Mouse (Mus musculus) lung, adult 2 months (tissue): ENCODE results near the gene Lrrc17. TPM values are rescaled to one million over a fixed set of nuclear protein-coding genes. Genes with fewer than 3 reads are reported as not detected.

Source experiments
- DNase-seq: peaks from one replicate; pipeline ENCODE4 v3.0.0; 2022
- H3K4me1 ChIP-seq: fragments of 200-500 bp; 2 replicates; pipeline ENCODE4 v1.6.1; 2011; ENCODE audit warnings: low read length; ENCODE audit not compliant: control insufficient read depth, insufficient read depth
- H3K4me3 ChIP-seq: fragments of 200-500 bp; replicated peaks from 2 replicates; pipeline ENCODE3; 2011; ENCODE audit warnings: low read depth, mild to moderate bottlenecking, control low read depth, low read length; ENCODE audit errors: extremely low read depth
- CTCF ChIP-seq: fragments of 200-500 bp; IDR thresholded peaks from 2 replicates; pipeline ENCODE4 v1.5.1; 2011; ENCODE audit warnings: mild to moderate bottlenecking, low read length, control low read depth; ENCODE audit not compliant: insufficient read depth
- POLR2A ChIP-seq: fragments of 200-500 bp; IDR thresholded peaks from 2 replicates; pipeline ENCODE4 v1.6.1; 2011; ENCODE audit warnings: low read depth, mild to moderate bottlenecking, control low read depth, low read length, borderline replicate concordance; ENCODE audit errors: extremely low read depth
- WGBS: fragments of 180-500 bp; shearing (Covaris S2); methylation state at CpG from one replicate; pipeline ENCODE4 v1.1.7; 2018; 5-methylcytosine and 5-hydroxymethylcytosine counted together
- polyA plus RNA-seq: library from polyadenylated mRNA; depleted of rRNA; stranded (reverse); fragments of >200 nt; gene quantifications from 2 replicates; pipeline ENCODE4 v1.2.3, GENCODE M21; 2012

Gene Lrrc17
- polyA plus RNA-seq, 1 experiment = 4.6 TPM

- DNase-seq = no peak
- Histone ChIP-seq H3K4me1 (no peaks in the 10 kb centered on the region), H3K4me3 (no peak overlapping the region)
- WGBS = 48% methylated on average over 1 of the region's 1 CpGs
- TF ChIP-seq CTCF (no peak), POLR2A (no peak)
Observed at GRCm38 (mm10) chr5:21506887-21507286, 36.5 kb upstream of the Lrrc17 start.

- DNase-seq = no peak
- WGBS = 63% methylated on average over 4 of the region's 4 CpGs
- H3K4me1 ChIP-seq = no peaks in the 10 kb centered on the region
- TF ChIP-seq POLR2A (no peak), CTCF (no peak)
- no peak overlapping the region for H3K4me3 ChIP-seq
Observed at GRCm38 (mm10) chr5:21509801-21510200, 33.6 kb upstream of the Lrrc17 start.

GRCm38 (mm10) chr5:21513363-21513762 is 30.0 kb upstream of the Lrrc17 start:
- Histone ChIP-seq H3K4me3 (no peak overlapping the region), H3K4me1 (no peaks in the 10 kb centered on the region)
- DNase-seq = no peak
- TF ChIP-seq CTCF (no peak), POLR2A (no peak)
- 53% methylated on average over 10 of the region's 10 CpGs for WGBS

DNA sequence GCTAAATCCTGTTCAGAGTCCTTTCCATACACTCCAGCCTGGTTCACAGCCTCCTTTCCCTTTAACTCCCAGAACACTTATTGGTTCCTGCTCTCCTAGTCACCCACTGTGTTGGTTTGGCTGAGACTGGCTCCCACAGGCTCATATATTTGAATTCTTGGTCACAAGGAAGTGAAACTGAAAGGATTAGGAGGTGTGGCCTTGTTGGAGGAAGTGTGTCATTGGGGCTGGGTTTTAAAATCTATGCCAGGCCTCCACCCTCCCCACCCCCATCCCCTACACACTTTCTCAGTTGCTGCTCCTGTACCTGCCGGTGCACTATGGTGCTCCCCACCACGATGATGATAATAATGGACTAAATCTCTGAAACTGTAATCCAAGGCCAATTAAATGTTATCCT is 25.8 kb upstream of the Lrrc17 start:
- no peak for TF ChIP-seq POLR2A
- TF ChIP-seq CTCF = no peak
- 79% methylated on average over 2 of the region's 2 CpGs for WGBS
- H3K4me1 ChIP-seq = no peaks in the 10 kb centered on the region
- no peak overlapping the region for H3K4me3 ChIP-seq
- DNase-seq = no peak

DNA sequence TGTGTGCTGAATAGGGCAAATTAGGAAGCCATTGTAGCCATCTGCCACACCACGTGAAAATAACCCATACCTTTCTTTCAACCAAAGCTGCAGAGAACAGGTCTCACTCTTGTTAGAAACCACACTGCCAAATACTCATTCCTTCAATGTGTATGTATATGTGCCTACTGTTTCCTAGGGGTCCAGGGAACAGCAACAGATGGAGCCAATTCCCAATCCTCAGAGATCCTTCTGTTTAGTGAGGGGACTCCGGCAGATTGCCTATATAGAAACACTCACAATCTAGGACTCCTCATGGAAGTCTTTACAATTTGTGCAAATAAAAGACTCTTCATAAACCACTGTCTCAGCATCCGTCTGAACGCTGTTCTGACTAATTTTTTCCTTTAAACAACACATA is 25.2 kb upstream of the Lrrc17 start:
- TF ChIP-seq POLR2A (no peak), CTCF (no peak)
- DNase-seq = no peak
- Histone ChIP-seq H3K4me1 (no peaks in the 10 kb centered on the region), H3K4me3 (no peak overlapping the region)
- 86% methylated on average over 4 of the region's 4 CpGs for WGBS

DNA sequence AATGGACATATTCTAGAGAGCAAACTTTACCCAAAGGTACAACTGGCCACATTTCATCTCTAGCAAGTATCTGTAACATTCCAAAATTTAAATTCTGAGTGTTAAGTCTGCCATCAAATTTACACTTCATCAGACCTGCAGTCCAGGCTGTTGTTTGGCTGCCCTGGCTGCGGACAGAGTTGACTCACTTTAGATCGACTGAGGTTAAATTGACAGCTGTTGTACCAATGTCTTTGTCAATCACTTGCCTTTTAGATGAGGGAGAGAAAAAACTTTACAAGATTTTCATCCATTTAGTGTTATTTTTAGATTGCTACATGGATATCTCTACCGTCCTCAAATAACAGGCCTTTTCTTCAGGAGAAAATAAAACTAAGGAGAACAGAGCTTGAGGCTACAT is 24.2 kb upstream of the Lrrc17 start:
- H3K4me3 ChIP-seq = no peak overlapping the region
- TF ChIP-seq CTCF = no peak
- no peak for TF ChIP-seq POLR2A
- H3K4me1 ChIP-seq = no peaks in the 10 kb centered on the region
- 81% methylated on average over 3 of the region's 3 CpGs for WGBS
- DNase-seq = no peak

- Histone ChIP-seq H3K4me1 (peaks cover 3% of the 10 kb centered on the region), H3K4me3 (no peak overlapping the region)
- WGBS = 58% methylated on average over 11 of the region's 11 CpGs
- no peak for DNase-seq
- TF ChIP-seq CTCF = no peak
- no peak for TF ChIP-seq POLR2A
Observed at GRCm38 (mm10) chr5:21526835-21527485, 16.4 kb upstream of the Lrrc17 start.

GRCm38 (mm10) chr5:21527488-21527911 is 15.9 kb upstream of the Lrrc17 start:
- Histone ChIP-seq H3K4me3 (no peak overlapping the region), H3K4me1 (peaks cover 3% of the 10 kb centered on the region)
- DNase-seq = peak; percentile 23
- 41% methylated on average over 4 of the region's 4 CpGs for WGBS
- no peak for TF ChIP-seq CTCF
- no peak for TF ChIP-seq POLR2A

GRCm38 (mm10) chr5:21528068-21528842 is 15.1 kb upstream of the Lrrc17 start:
- no peak; the same call in 1 of the 2 replicates for TF ChIP-seq POLR2A
- TF ChIP-seq CTCF = no peak
- Histone ChIP-seq H3K4me1 (peaks cover 3% of the 10 kb centered on the region), H3K4me3 (no peak overlapping the region)
- no peak for DNase-seq
- whole genome bisulfite sequencing = 66% methylated on average over 15 of the region's 15 CpGs
